Mouse (Mus musculus): ENCODE measurements around the gene Dcst1. TPM values are rescaled to one million over a fixed set of nuclear protein-coding genes. Genes with fewer than 3 reads are reported as not detected.

Gene Dcst1
- total RNA-seq, 1 experiment = 0.09 TPM

- Histone ChIP-seq H3K4me3 (ENCODE audit: insufficient read depth in 1 of 2, low read depth in 1 of 2, low read length in 2 of 2, poor library complexity in 1 of 2, severe bottlenecking in 1 of 2) (peak overlapping the region; percentile 64 to 76), H3K27ac (ENCODE audit: insufficient read depth, low read depth, low read length, poor library complexity, severe bottlenecking) (no peak overlapping the region), H3K9ac (ENCODE audit: insufficient read depth, low read depth, low read length, poor library complexity, severe bottlenecking) (peak overlapping the region; percentile 54), H3K9me3 (ENCODE audit: control insufficient read depth, insufficient read depth, low read depth, low read length) (no peaks in the 10 kb centered on the region), H3K4me1 (ENCODE audit: control insufficient read depth in 2 of 2, insufficient read depth in 2 of 2, low read length in 2 of 2, poor library complexity in 1 of 2) (peaks cover 0 to 16% of the 10 kb centered on the region in 2 experiments; a peak in 1 of 4 replicates), H3K36me3 (ENCODE audit: control insufficient read depth, insufficient read depth, low read length, poor library complexity, severe bottlenecking) (no peaks in the 10 kb centered on the region)
- TF ChIP-seq CHD2 (IDR thresholded peaks at IDR 0.05; ENCODE audit: low read depth, low read length) (no peak), HCFC1 (IDR thresholded peaks at IDR 0.05; ENCODE audit: borderline replicate concordance, insufficient read depth, low read length) (no peak), MAFK (IDR thresholded peaks at IDR 0.05; ENCODE audit: insufficient read depth, low read depth, low read length) (no peak), ZNF384 (IDR thresholded peaks at IDR 0.05; ENCODE audit: low read depth, low read length) (no peak), ZC3H11A (IDR thresholded peaks at IDR 0.05; ENCODE audit: borderline replicate concordance, low read depth, low read length) (no peak)
- in situ Hi-C loops (cut with MboI; ENCODE audit: low sequenced_read_pairs in 2 of 2, unreplicated experiment in 2 of 2) = no loop called here
- no peak for DNase-seq (ENCODE audit: low read depth, low spot score)
Observed at GRCm38 (mm10) chr3:89322131-89322500, 42.9 kb downstream of the Dcst1 start.

DNA sequence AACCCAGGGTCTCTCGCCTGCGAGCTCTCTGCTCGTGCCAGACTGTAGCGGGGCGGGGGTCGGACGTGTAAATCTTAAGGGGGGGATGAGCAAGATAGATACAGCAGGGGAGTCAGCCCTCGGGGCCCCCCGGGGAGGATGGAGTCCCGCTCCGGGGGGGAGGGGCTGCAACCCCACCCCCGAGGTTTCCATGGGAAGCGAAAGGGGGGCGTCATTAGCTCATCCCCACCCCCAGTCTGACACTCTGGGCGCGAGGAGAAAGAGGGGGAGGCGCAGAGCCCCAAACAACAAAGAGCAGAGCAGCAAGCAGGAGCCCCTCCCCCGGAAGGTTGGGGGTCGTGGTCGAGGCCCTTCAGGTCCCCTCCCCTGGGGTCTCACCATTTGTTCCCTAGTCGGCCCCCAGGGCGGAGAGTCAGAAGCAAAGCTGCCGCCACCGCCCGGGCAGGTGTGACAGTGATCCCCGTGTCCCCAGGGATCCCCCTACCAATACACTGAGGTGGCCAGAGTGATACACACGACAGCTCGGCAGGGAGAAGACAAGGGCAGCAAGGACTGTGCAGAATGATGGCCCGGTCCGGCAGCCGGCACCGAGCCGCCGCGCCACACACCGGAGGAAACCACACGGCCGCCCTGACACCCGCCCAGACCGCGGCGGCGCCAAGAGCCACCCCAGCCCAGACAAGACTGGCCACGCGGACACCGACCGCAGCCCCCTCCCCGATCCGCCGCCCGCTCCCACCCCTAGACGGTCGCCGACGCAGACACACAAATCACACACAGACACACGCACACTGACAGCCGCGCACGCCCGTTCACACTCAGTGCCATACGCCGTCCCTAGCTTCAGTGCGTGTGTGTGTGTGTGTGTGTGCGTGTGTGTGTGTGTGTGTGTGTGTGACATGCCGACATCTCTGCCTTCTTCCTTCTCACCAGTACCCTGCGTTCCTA lies 43.6 kb downstream of the Dcst1 start:
- no peak for DNase-seq (ENCODE audit: low read depth, low spot score)
- Histone ChIP-seq H3K4me3 (ENCODE audit: insufficient read depth in 1 of 2, low read depth in 1 of 2, low read length in 2 of 2, poor library complexity in 1 of 2, severe bottlenecking in 1 of 2) (peak overlapping the region; percentile 64 to 76), H3K9ac (ENCODE audit: insufficient read depth, low read depth, low read length, poor library complexity, severe bottlenecking) (peak overlapping the region; percentile 54), H3K4me1 (ENCODE audit: control insufficient read depth in 2 of 2, insufficient read depth in 2 of 2, low read length in 2 of 2, poor library complexity in 1 of 2) (peaks cover 0 to 15% of the 10 kb centered on the region in 2 experiments; a peak in 1 of 4 replicates), H3K9me3 (ENCODE audit: control insufficient read depth, insufficient read depth, low read depth, low read length) (no peaks in the 10 kb centered on the region), H3K36me3 (ENCODE audit: control insufficient read depth, insufficient read depth, low read length, poor library complexity, severe bottlenecking) (no peaks in the 10 kb centered on the region), H3K27ac (ENCODE audit: insufficient read depth, low read depth, low read length, poor library complexity, severe bottlenecking) (no peak overlapping the region)
- no peak for TF ChIP-seq MAFK (IDR thresholded peaks at IDR 0.05; ENCODE audit: insufficient read depth, low read depth, low read length)
- TF ChIP-seq ZC3H11A (IDR thresholded peaks at IDR 0.05; ENCODE audit: borderline replicate concordance, low read depth, low read length) = no peak
- in situ Hi-C loops (cut with MboI; ENCODE audit: low sequenced_read_pairs in 2 of 2, unreplicated experiment in 2 of 2) = no loop called here

- no peak overlapping the region for H3K27ac ChIP-seq (ENCODE audit: insufficient read depth, low read depth, low read length, poor library complexity, severe bottlenecking)
Observed at GRCm38 (mm10) chr3:89320581-89321182, 44.4 kb downstream of the Dcst1 start.

GRCm38 (mm10) chr3:89319591-89320350 lies 45.3 kb downstream of the Dcst1 start:
- TF ChIP-seq ZNF384 (IDR thresholded peaks at IDR 0.05; ENCODE audit: low read depth, low read length) = no peak
- TF ChIP-seq CHD2 (IDR thresholded peaks at IDR 0.05; ENCODE audit: low read depth, low read length) = no peak
- TF ChIP-seq HCFC1 (IDR thresholded peaks at IDR 0.05; ENCODE audit: borderline replicate concordance, insufficient read depth, low read length) = no peak
- TF ChIP-seq ZC3H11A (IDR thresholded peaks at IDR 0.05; ENCODE audit: borderline replicate concordance, low read depth, low read length) = no peak
- no peak for TF ChIP-seq MAFK (IDR thresholded peaks at IDR 0.05; ENCODE audit: insufficient read depth, low read depth, low read length)
- Histone ChIP-seq H3K4me1 (ENCODE audit: control insufficient read depth in 2 of 2, insufficient read depth in 2 of 2, low read length in 2 of 2, poor library complexity in 1 of 2) (peaks cover 0 to 25% of the 10 kb centered on the region in 2 experiments; a peak in 2 of 4 replicates), H3K4me3 (ENCODE audit: insufficient read depth in 1 of 2, low read depth in 1 of 2, low read length in 2 of 2, poor library complexity in 1 of 2, severe bottlenecking in 1 of 2) (peak overlapping the region in 1 of 2 experiments; percentile 42; a peak in 2 of 4 replicates), H3K9ac (ENCODE audit: insufficient read depth, low read depth, low read length, poor library complexity, severe bottlenecking) (no peak overlapping the region), H3K36me3 (ENCODE audit: control insufficient read depth, insufficient read depth, low read length, poor library complexity, severe bottlenecking) (no peaks in the 10 kb centered on the region), H3K9me3 (ENCODE audit: control insufficient read depth, insufficient read depth, low read depth, low read length) (no peaks in the 10 kb centered on the region), H3K27ac (ENCODE audit: insufficient read depth, low read depth, low read length, poor library complexity, severe bottlenecking) (no peak overlapping the region)
- no peak for DNase-seq (ENCODE audit: low read depth, low spot score)
- in situ Hi-C loops (cut with MboI; ENCODE audit: low sequenced_read_pairs in 2 of 2, unreplicated experiment in 2 of 2) = no loop called here

More at GRCm38 (mm10) chr3:89320581-89321182, 44.4 kb downstream of the Dcst1 start:
- no peak for TF ChIP-seq HCFC1 (IDR thresholded peaks at IDR 0.05; ENCODE audit: borderline replicate concordance, insufficient read depth, low read length)
- no peak for TF ChIP-seq ZNF384 (IDR thresholded peaks at IDR 0.05; ENCODE audit: low read depth, low read length)
- no peak for TF ChIP-seq CHD2 (IDR thresholded peaks at IDR 0.05; ENCODE audit: low read depth, low read length)
- TF ChIP-seq ZC3H11A (IDR thresholded peaks at IDR 0.05; ENCODE audit: borderline replicate concordance, low read depth, low read length) = no peak
- no peak for TF ChIP-seq MAFK (IDR thresholded peaks at IDR 0.05; ENCODE audit: insufficient read depth, low read depth, low read length)
- Histone ChIP-seq H3K36me3 (ENCODE audit: control insufficient read depth, insufficient read depth, low read length, poor library complexity, severe bottlenecking) (no peaks in the 10 kb centered on the region), H3K9me3 (ENCODE audit: control insufficient read depth, insufficient read depth, low read depth, low read length) (no peaks in the 10 kb centered on the region), H3K9ac (ENCODE audit: insufficient read depth, low read depth, low read length, poor library complexity, severe bottlenecking) (peak overlapping the region; percentile 54), H3K4me1 (ENCODE audit: control insufficient read depth in 2 of 2, insufficient read depth in 2 of 2, low read length in 2 of 2, poor library complexity in 1 of 2) (peaks cover 0 to 19% of the 10 kb centered on the region in 2 experiments; a peak in 2 of 4 replicates), H3K4me3 (ENCODE audit: insufficient read depth in 1 of 2, low read depth in 1 of 2, low read length in 2 of 2, poor library complexity in 1 of 2, severe bottlenecking in 1 of 2) (peak overlapping the region; percentile 64 to 76)
- no peak for DNase-seq (ENCODE audit: low read depth, low spot score)
- in situ Hi-C loops (cut with MboI; ENCODE audit: low sequenced_read_pairs in 2 of 2, unreplicated experiment in 2 of 2) = no loop called here
